22 mouse cellular contexts compared by ENCODE assay signal in genomic region chr5:125501505-125501904, GRCm38 (mm10). TPM values are rescaled to one million over a fixed set of nuclear protein-coding genes. Genes with fewer than 3 reads are reported as not detected.
"Had no signal": no experiment of that assay in that cellular context is flagged by ENCODE, and none has a peak within 500 bp of the region (broad histone marks: within the 10 kb centered on the region; RNA-seq: fewer than 3 reads in every experiment).

No protein-coding gene starts in this region.

- H3K4me2 ChIP-seq: liver, embryonic 12.5 days; lung, embryonic 15.5 days; midbrain, embryonic 11.5 days; midbrain, embryonic 13.5 days; midbrain, embryonic 15.5 days; neural tube, embryonic 12.5 days; stomach, embryonic 15.5 days had no signal

- DNase-seq: lung, adult 2 months; lung, postnatal 14 days; lung, postnatal 36 days; retina, postnatal 1 day; right cerebral cortex, adult 18-20 months; right cerebral cortex, postnatal 25 days; thymus, adult 2 months; thymus, postnatal 25 days; thymus, postnatal 4 days had no signal

- H3K4me1 ChIP-seq: liver, embryonic 12.5 days; lung, embryonic 15.5 days; stomach, embryonic 15.5 days had no signal

- H3K27me3 ChIP-seq: liver, embryonic 12.5 days; lung, embryonic 15.5 days; megakaryocyte, embryonic 14.5 days; midbrain, embryonic 13.5 days; midbrain, embryonic 15.5 days; neural tube, embryonic 12.5 days; stomach, embryonic 15.5 days had no signal

- ATAC-seq: liver, embryonic 12.5 days; lung, postnatal 0 days; midbrain, embryonic 13.5 days; midbrain, embryonic 15.5 days had no signal

- H3K36me3 ChIP-seq: midbrain, embryonic 15.5 days had no signal

- H3K4me3 ChIP-seq: liver, embryonic 12.5 days; lung, embryonic 15.5 days; megakaryocyte, embryonic 14.5 days; midbrain, embryonic 13.5 days; midbrain, embryonic 15.5 days; neural tube, embryonic 12.5 days; stomach, embryonic 15.5 days had no signal

- H3K27ac ChIP-seq: liver, embryonic 12.5 days; liver, embryonic 14.5 days; lung, embryonic 15.5 days; macrophage; midbrain, embryonic 13.5 days; midbrain, embryonic 15.5 days; neural tube, embryonic 12.5 days; stomach, embryonic 15.5 days; stomach, postnatal 0 days had no signal

- H3K9me3 ChIP-seq: liver, embryonic 12.5 days; lung, embryonic 15.5 days; megakaryocyte, embryonic 14.5 days; midbrain, embryonic 13.5 days; midbrain, embryonic 15.5 days; neural tube, embryonic 12.5 days; stomach, embryonic 15.5 days had no signal

- H3K9ac ChIP-seq: liver, embryonic 12.5 days; liver, embryonic 14.5 days; lung, embryonic 15.5 days; midbrain, embryonic 15.5 days; neural tube, embryonic 12.5 days; stomach, embryonic 15.5 days had no signal

RNA-seq across cellular contexts. Expression of gene Tmem132b, which starts 30.1 kb away (rescaled TPM):
- polyA plus RNA-seq: liver, embryonic 14.5 days; liver, embryonic 16.5 days; lung, postnatal 0 days; macrophage had no signal
